In genomic region chr12:103325156-103325857, GRCm38 (mm10) we compare ENCODE assay signal across 8 mouse cellular contexts. TPM values are rescaled to one million over a fixed set of nuclear protein-coding genes. Genes with fewer than 3 reads are reported as not detected.
A peak's percentile ranks its signal among the peaks of the same experiment; 100 is the strongest.
DNase-seq lines count a peak whose midpoint lies in the region; ATAC-seq lines count a peak whose summit lies in the region.

No protein-coding gene starts in this region.

- ATAC-seq in hindbrain, embryonic 15.5 days (ENCODE audit: low FRiP score, low read depth), result peak; percentile 95

- no peaks in the 10 kb centered on the region for H3K9me3 ChIP-seq in hindbrain, embryonic 15.5 days

- peak overlapping the region; percentile 73 for H3K4me2 ChIP-seq in hindbrain, embryonic 15.5 days

- no peak overlapping the region for H3K27ac ChIP-seq in hindbrain, embryonic 15.5 days (replicated peaks)

- peak overlapping the region; percentile 40 for H3K4me3 ChIP-seq in hindbrain, embryonic 15.5 days

- H3K36me3 ChIP-seq in hindbrain, embryonic 15.5 days, result no peaks in the 10 kb centered on the region

- peak; percentile 61 for DNase-seq in NIH3T3 (ENCODE audit: low read depth)
- peak; percentile 85 to 94 for DNase-seq in cerebellum, postnatal 25 days
- peak; percentile 80 to 88 for DNase-seq in frontal cortex, postnatal 36 days (ENCODE audit: low spot score in 2 of 2)
- DNase-seq in layer of hippocampus, postnatal 36 days, result peak; percentile 77 to 79
- peak; percentile 88 for DNase-seq in lung, postnatal 25 days (ENCODE audit: low spot score)
- DNase-seq in retina, postnatal 1 day, result peak; percentile 96
- peak; percentile 97 for DNase-seq in thymus, postnatal 4 days

- H3K4me1 ChIP-seq in hindbrain, embryonic 15.5 days (replicated peaks), result peaks cover 8% of the 10 kb centered on the region

- H3K27me3 ChIP-seq in hindbrain, embryonic 15.5 days, result peaks cover 24% of the 10 kb centered on the region

- H3K9ac ChIP-seq in hindbrain, embryonic 15.5 days, result peak overlapping the region; percentile 30

- 8% methylated on average over 60 of the region's 60 CpGs for WGBS in hindbrain, embryonic 15.5 days

RNA-seq across cellular contexts. Expression of gene Fam181a, which starts 14.5 kb away (rescaled TPM):
- 7.2 and 11.3 TPM in 2 replicates for polyA plus RNA-seq in hindbrain, embryonic 15.5 days (2015; fragmentation: Nextera tagmentation; extraction: Ambion mirVana)
- total RNA-seq in layer of hippocampus, postnatal 36 days (2021), result 1 to 10 TPM; 1.5 to 1.6 TPM

RNA-seq across cellular contexts. Expression of gene Asb2, which starts 30.5 kb away (rescaled TPM):
- polyA plus RNA-seq in hindbrain, embryonic 15.5 days (2015; fragmentation: Nextera tagmentation; extraction: Ambion mirVana), result 1.0 and 1.2 TPM in 2 replicates
- 1 to 10 TPM; 1.6 to 1.7 TPM for total RNA-seq in layer of hippocampus, postnatal 36 days (2021)
